Mouse (Mus musculus) heart, postnatal 0 days (tissue): ENCODE measurements at regions not wholly inside any gene's neighbourhood (a gene's known extent, or its start where the extent isn't known, plus 50 kb on each side); places are given as distances from the start of the nearest gene placed in this dataset.

ENCODE experiments used
- ATAC-seq: fragments of 200-750 bp; cut with Nextera tagmentation; 2 replicates; pipeline ENCODE4 v1.8.0; 2017; ENCODE audit warnings: low read depth, moderate number of reproducible peaks, moderate library complexity; ENCODE audit not compliant: insufficient read depth
- DNase-seq: peaks from one replicate; pipeline ENCODE4 v3.0.0-alpha.2; 2016; ENCODE audit warnings: low spot score
- H3K27ac ChIP-seq: fragments of 300-500 bp; sonication (generic); 2 replicates; pipeline ENCODE4 v1.5.1; 2014; ENCODE audit warnings: low read depth, mild to moderate bottlenecking
- H3K27me3 ChIP-seq: fragments of 300-500 bp; sonication (generic); 2 replicates; pipeline ENCODE4 v1.6.1; 2014; ENCODE audit warnings: low read length, mixed read lengths; ENCODE audit not compliant: control insufficient read depth, insufficient read depth
- H3K36me3 ChIP-seq: fragments of 300-500 bp; sonication (generic); replicated peaks from 2 replicates; pipeline ENCODE4 v1.6.1; 2014; ENCODE audit warnings: low read length, mixed read lengths; ENCODE audit not compliant: control insufficient read depth, insufficient read depth
- H3K4me1 ChIP-seq: fragments of 300-500 bp; sonication (generic); 2 replicates; pipeline ENCODE4 v1.6.1; 2014; ENCODE audit warnings: antibody characterized with exemption; ENCODE audit not compliant: control insufficient read depth, insufficient read depth
- H3K4me2 ChIP-seq: fragments of 300-500 bp; sonication (generic); 2 replicates; pipeline ENCODE4 v1.6.1; 2014; ENCODE audit warnings: low read depth, mild to moderate bottlenecking, low read length, moderate library complexity
- H3K4me3 ChIP-seq: fragments of 300-500 bp; sonication (generic); 2 replicates; pipeline ENCODE4 v1.5.1; 2014; ENCODE audit warnings: low read depth, low read length
- H3K9ac ChIP-seq: fragments of 300-500 bp; sonication (generic); replicated peaks from 2 replicates; pipeline ENCODE4 v1.6.1; 2014; ENCODE audit warnings: low read depth, low read length, mixed read lengths
- H3K9me3 ChIP-seq: fragments of 300-500 bp; sonication (generic); replicated peaks from 2 replicates; pipeline ENCODE4 v1.6.1; 2016; ENCODE audit warnings: low read length; ENCODE audit not compliant: control insufficient read depth
- CTCF ChIP-seq: IDR thresholded peaks from 2 replicates; pipeline ENCODE4 v1.5.1; 2016; ENCODE audit warnings: antibody characterized with exemption, control low read depth, low read depth
- EP300 ChIP-seq: IDR thresholded peaks from 2 replicates; pipeline ENCODE4 v1.6.1; 2016; ENCODE audit warnings: antibody characterized with exemption, low read depth
- WGBS: fragments of 180-500 bp; shearing (Covaris S2); extraction: QIAGEN DNeasy Blood & Tissue Kit; methylation state at CpG from one replicate; pipeline ENCODE4 v1.1.7; 2014; 5-methylcytosine and 5-hydroxymethylcytosine counted together

- H3K27me3 ChIP-seq, result no peaks in the 10 kb centered on the region
- ATAC-seq, result no peak
- 76% methylated on average over 1 of the region's 1 CpGs for WGBS
Observed at GRCm38 (mm10) chr15:62784456-62785139, 1060.4 kb downstream of the Gsdmc2 start.

GRCm38 (mm10) chr15:62778899-62779298 lies 1066.1 kb downstream of the Gsdmc2 start:
- no peak for ATAC-seq
- Histone ChIP-seq H3K4me2 (no peak overlapping the region), H3K4me1 (0 out of 2 replicates have a peak, but pooled peaks cover 4% of the 10 kb centered on the region), H3K9ac (no peak overlapping the region), H3K27me3 (no peaks in the 10 kb centered on the region), H3K9me3 (no peaks in the 10 kb centered on the region), H3K36me3 (no peaks in the 10 kb centered on the region), H3K27ac (no peak overlapping the region), H3K4me3 (no peak overlapping the region)
- DNase-seq, result no peak
- no peak for TF ChIP-seq EP300
- TF ChIP-seq CTCF, result no peak
- 59% methylated on average over 5 of the region's 5 CpGs for WGBS

More at GRCm38 (mm10) chr15:62784456-62785139, 1060.4 kb downstream of the Gsdmc2 start:
- H3K4me2 ChIP-seq, result no peak overlapping the region
- 0 out of 2 replicates have a peak, but pooled peaks cover 4% of the 10 kb centered on the region for H3K4me1 ChIP-seq
- no peaks in the 10 kb centered on the region for H3K36me3 ChIP-seq
- H3K27ac ChIP-seq, result no peak overlapping the region
- no peak for TF ChIP-seq CTCF
- TF ChIP-seq EP300, result no peak
- no peak overlapping the region for H3K4me3 ChIP-seq
- H3K9ac ChIP-seq, result no peak overlapping the region
- H3K9me3 ChIP-seq, result no peaks in the 10 kb centered on the region
- no peak for DNase-seq

GRCm38 (mm10) chr15:62752686-62753085 lies 1092.3 kb downstream of the Gsdmc2 start:
- no peak overlapping the region for H3K4me3 ChIP-seq
- no peaks in the 10 kb centered on the region for H3K36me3 ChIP-seq
- no peaks in the 10 kb centered on the region for H3K9me3 ChIP-seq
- H3K9ac ChIP-seq, result no peak overlapping the region
- 82% methylated on average over 2 of the region's 2 CpGs for WGBS
- TF ChIP-seq CTCF, result no peak
- TF ChIP-seq EP300, result no peak
- H3K4me2 ChIP-seq, result no peak overlapping the region
- H3K27me3 ChIP-seq, result no peaks in the 10 kb centered on the region
- no peaks in the 10 kb centered on the region for H3K4me1 ChIP-seq
- H3K27ac ChIP-seq, result no peak overlapping the region
- ATAC-seq (no peak), DNase-seq (no peak)

- ATAC-seq (no peak), DNase-seq (no peak)
- Histone ChIP-seq H3K36me3 (no peaks in the 10 kb centered on the region), H3K9me3 (no peaks in the 10 kb centered on the region), H3K4me2 (no peak overlapping the region), H3K27ac (no peak overlapping the region), H3K9ac (no peak overlapping the region), H3K27me3 (no peaks in the 10 kb centered on the region), H3K4me3 (no peak overlapping the region), H3K4me1 (no peaks in the 10 kb centered on the region)
- WGBS, result 67% methylated on average over 3 of the region's 3 CpGs
- no peak for TF ChIP-seq CTCF
- TF ChIP-seq EP300, result no peak
Observed at GRCm38 (mm10) chr15:62743879-62744278, 1101.1 kb downstream of the Gsdmc2 start.

GRCm38 (mm10) chr15:62740746-62741145 lies 1104.2 kb downstream of the Gsdmc2 start:
- no peak overlapping the region for H3K27ac ChIP-seq
- H3K4me3 ChIP-seq, result no peak overlapping the region
- no peak overlapping the region for H3K4me2 ChIP-seq
- ATAC-seq (no peak), DNase-seq (no peak)
- no peaks in the 10 kb centered on the region for H3K36me3 ChIP-seq
- WGBS, result 86% methylated on average over 2 of the region's 2 CpGs
- H3K4me1 ChIP-seq, result no peaks in the 10 kb centered on the region
- H3K27me3 ChIP-seq, result no peaks in the 10 kb centered on the region
- H3K9ac ChIP-seq, result no peak overlapping the region
- TF ChIP-seq EP300, result no peak
- no peak for TF ChIP-seq CTCF
- H3K9me3 ChIP-seq, result no peaks in the 10 kb centered on the region

GRCm38 (mm10) chr15:62735334-62735733 lies 1109.6 kb downstream of the Gsdmc2 start:
- no peaks in the 10 kb centered on the region for H3K4me1 ChIP-seq
- no peaks in the 10 kb centered on the region for H3K27me3 ChIP-seq
- no peak overlapping the region for H3K27ac ChIP-seq
- no peak overlapping the region for H3K4me3 ChIP-seq
- H3K9ac ChIP-seq, result no peak overlapping the region
- no peaks in the 10 kb centered on the region for H3K9me3 ChIP-seq
- H3K36me3 ChIP-seq, result no peaks in the 10 kb centered on the region
- DNase-seq (no peak), ATAC-seq (no peak)
- TF ChIP-seq EP300 (no peak), CTCF (no peak)
- H3K4me2 ChIP-seq, result no peak overlapping the region
- WGBS, result 67% methylated on average over 1 of the region's 1 CpGs
